Mouse (Mus musculus) stomach, postnatal 0 days (tissue): ENCODE data around the gene Rab42.

ENCODE experiments used
- CTCF ChIP-seq: IDR thresholded peaks from 2 replicates; pipeline ENCODE4 v1.5.1; 2016; ENCODE audit warnings: antibody characterized with exemption, low read depth, mild to moderate bottlenecking, moderate library complexity
- EP300 ChIP-seq: optimal IDR thresholded peaks from 2 replicates; pipeline ENCODE3; 2016; ENCODE audit warnings: antibody characterized with exemption

GRCm38 (mm10) chr4:132275949-132276348 is 27.2 kb downstream of the Rab42 start:
- TF ChIP-seq CTCF (no peak), EP300 (no peak)
